Mouse (Mus musculus): ENCODE data around the gene Cntnap1.

The Cntnap1 gene

DNA sequence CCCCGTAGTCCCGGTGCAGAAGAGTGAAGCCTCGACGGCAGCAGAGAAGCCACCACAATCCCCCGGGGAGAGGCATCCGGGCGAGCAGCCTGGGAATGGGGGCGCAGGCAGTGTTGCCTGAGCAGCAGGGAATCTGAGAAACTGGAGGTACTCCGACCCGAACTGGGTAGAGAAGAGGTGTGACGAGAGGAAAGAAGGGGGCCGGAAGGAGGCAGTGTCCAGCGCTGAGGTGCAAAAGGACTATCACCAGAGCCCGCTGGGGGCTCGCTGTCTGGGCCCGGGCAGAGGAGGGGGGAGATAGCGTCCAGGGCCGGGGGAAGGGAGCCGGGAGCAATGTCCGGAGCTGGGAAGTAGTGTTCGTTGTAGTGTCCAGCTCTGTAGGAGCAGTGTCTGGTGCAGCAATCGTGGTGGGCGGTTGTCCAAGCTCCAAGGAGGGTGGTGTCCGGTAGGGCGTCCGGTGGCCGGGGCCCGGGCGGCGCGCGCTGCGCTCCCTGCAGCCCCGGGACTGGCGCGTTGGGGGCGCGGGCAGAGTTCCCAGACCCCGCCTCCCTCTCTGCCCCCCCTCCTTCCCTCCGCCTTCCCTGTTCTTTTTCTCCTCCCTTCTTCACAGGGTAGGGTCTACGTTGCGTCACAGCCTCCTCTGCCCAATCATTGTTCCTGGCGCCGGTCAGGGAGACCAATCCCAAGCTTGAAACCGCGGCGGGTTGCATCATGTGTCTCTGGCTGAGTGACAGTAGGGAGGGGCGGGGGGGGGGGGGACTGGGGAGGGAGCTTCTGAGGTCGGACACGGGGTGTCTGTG lies 688 bp downstream of the Cntnap1 start, which contains the start of gene Plekhh3:
Gene Plekhh3 (minus strand): TSS at position 541 of the 800 bp plus-strand sequence.
- DNase-seq (ENCODE audit: low spot score): peak; percentile 98

- DNase-seq (ENCODE audit: low spot score): peak; percentile 92
These were observed 1.6 kb downstream of the Cntnap1 start for GRCm38 (mm10) chr11:101171721-101172433.

- no peak for DNase-seq (ENCODE audit: low spot score)
These were observed 2.1 kb downstream of the Cntnap1 start for GRCm38 (mm10) chr11:101172434-101172815.

- no peak for DNase-seq (ENCODE audit: low spot score)
These were observed 2.8 kb downstream of the Cntnap1 start for GRCm38 (mm10) chr11:101173112-101173511.

- peak; percentile 88 for DNase-seq (ENCODE audit: low spot score)
These were observed 3.5 kb downstream of the Cntnap1 start for GRCm38 (mm10) chr11:101173631-101174388.

- DNase-seq (ENCODE audit: low spot score): no peak
These were observed 4.0 kb downstream of the Cntnap1 start for GRCm38 (mm10) chr11:101174389-101174745.

GRCm38 (mm10) chr11:101174851-101175628 lies 4.7 kb downstream of the Cntnap1 start, which contains the start of gene Ccr10:
Gene Ccr10, minus strand, starts transcription at chr11:101175443.
- peak; percentile 50 for DNase-seq (ENCODE audit: low spot score)

- DNase-seq (ENCODE audit: low spot score): no peak
These were observed 5.4 kb downstream of the Cntnap1 start for GRCm38 (mm10) chr11:101175636-101176116.

- peak; percentile 67 for DNase-seq (ENCODE audit: low spot score)
These were observed 5.9 kb downstream of the Cntnap1 start for GRCm38 (mm10) chr11:101176117-101176691.

DNA sequence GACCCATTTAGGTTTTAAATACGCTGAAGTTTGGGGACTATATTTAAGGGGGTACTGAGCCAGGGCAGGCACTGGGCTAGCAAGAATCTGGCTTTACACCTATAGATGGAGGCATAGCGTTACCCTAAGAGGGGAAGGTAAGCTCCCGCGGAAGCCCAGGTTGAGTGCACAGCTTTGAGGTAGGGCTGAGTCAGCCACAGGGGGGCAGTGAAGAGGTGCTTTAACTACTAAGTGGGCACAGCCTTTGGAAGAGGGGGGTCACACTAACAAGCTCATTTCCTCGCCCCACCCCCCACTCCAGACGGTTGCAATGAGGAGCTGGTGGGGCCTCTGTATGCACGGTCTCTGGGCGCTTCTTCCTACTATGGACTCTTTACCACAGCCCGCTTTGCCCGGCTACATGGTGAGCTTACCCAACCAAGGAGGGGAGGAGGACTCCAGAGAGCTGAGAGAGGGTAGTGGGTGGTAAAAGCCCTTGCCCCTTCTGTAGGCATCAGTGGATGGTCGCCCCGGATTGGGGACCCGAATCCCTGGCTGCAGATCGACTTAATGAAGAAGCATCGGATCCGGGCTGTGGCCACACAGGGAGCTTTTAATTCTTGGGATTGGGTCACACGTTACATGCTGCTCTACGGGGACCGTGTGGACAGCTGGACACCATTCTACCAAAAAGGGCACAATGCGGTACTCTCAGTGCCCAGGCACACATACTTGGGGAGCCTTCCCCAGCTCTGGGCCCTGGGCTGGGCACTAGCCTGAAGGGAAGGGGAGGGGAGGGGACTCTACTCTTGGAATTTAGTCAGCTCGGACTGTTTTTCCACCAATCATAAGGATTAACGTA lies 6.8 kb downstream of the Cntnap1 start:
- DNase-seq (ENCODE audit: low spot score): peak; percentile 73

DNA sequence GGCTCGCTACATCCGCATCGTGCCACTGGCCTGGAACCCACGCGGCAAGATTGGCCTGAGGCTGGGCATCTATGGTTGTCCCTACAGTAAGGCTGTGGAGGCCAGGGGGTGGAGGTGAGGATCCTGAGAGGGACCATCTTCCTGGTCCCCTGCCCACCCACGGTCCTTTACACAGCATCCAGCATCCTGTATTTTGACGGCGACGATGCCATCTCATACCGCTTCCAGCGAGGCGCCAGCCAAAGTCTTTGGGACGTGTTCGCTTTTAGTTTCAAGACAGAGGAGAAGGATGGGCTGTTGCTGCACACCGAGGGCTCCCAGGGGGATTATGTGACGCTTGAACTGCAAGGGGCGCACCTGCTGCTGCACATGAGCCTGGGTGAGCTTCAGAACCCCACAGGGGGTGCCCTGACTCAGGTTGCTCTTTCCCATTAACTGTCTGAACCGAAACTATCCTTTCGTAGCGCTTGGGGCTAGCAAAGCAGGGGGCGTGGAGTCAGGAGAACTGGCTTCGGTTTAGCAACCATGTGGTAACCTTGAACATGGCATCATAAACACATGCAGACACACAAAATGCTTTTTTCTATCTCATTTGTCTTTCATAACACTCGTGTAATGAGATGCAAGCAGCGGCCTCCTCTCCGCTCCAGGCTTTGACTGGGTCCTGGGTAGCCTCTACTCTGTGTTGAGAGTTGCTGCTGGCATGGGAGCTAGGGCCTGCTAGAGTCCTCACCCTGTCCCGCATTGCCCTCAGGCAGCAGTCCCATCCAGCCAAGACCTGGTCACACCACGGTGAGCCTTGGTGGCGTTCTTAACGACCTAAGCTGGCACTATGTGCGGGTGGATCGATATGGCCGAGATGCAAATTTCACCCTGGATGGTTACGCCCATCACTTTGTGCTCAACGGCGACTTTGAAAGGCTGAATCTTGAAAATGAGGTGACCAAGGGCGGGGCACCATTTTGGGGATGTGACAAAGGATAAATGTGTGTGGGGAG lies 8.0 kb downstream of the Cntnap1 start:
- DNase-seq (ENCODE audit: low spot score): no peak

DNA sequence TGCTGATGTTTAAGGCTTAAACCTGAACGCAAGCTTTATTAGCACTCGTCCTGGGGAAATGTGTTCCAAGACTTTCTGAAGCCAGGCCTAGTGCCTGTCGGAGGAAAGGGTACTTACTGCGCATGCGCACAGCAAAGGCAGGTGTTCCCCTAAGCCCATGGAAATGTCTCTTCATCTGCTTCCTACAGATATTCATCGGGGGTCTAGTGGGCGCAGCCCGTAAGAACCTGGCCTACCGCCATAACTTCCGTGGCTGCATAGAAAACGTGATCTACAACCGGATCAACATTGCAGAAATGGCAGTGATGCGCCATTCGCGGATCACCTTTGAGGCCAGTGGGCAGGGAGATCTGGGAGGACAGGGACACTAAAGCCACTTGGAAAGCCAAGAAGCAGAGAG lies 9.0 kb downstream of the Cntnap1 start:
- no peak for DNase-seq (ENCODE audit: low spot score)

GRCm38 (mm10) chr11:101180261-101180660 lies 9.9 kb downstream of the Cntnap1 start:
- no peak for DNase-seq (ENCODE audit: low spot score)

DNA sequence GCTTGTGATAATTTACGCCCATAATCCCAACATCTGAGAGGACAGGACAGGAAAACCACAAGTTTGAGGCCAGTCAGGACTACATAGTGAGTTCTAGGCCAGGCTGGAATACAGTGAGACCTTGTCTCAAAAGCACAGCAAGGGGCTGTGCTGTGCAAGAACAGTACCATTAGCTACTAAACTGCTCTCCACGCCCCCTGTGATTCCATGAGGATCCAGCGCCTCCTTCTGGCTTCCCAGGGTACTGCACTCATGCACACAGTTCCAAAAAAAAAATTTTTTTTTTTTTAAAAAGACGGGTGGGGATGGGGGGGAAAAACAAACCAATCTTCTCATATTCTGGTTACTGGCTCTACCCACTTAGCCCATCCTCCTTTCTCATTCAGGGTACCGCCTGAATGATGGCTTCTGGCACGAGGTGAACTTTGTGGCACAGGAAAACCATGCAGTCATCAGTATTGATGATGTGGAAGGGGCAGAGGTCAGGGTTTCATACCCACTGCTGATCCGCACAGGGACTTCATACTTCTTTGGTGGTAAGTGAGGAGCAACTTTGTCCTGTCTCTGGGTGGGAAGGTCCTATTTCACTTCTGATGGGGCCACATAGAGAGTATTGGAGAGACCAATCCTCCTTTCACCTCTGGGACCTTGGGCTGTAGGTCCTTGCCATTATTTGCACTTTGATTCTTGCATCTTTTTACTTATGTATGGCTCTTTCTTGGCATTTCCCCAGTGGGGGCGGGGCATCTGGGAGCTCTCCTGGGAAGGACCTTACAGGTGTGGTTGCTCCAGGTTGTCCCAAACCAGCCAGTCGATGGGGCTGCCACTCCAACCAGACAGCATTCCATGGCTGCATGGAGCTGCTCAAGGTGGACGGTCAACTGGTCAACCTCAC lies 10.8 kb downstream of the Cntnap1 start:
- peak; percentile 86 for DNase-seq (ENCODE audit: low spot score)

GRCm38 (mm10) chr11:101181961-101182360 lies 11.6 kb downstream of the Cntnap1 start:
- no peak for DNase-seq (ENCODE audit: low spot score)

GRCm38 (mm10) chr11:101182771-101183517 lies 12.6 kb downstream of the Cntnap1 start:
- DNase-seq (ENCODE audit: low spot score): no peak

- DNase-seq (ENCODE audit: low spot score): no peak
These were observed 14.7 kb downstream of the Cntnap1 start for GRCm38 (mm10) chr11:101184984-101185383.
